Mouse (Mus musculus) midbrain, postnatal 0 days (tissue): ENCODE data around the gene Parg. TPM values are rescaled to one million over a fixed set of nuclear protein-coding genes. Genes with fewer than 3 reads are reported as not detected.

ENCODE experiments used
- ATAC-seq: fragments of 200-750 bp; cut with Nextera tagmentation; 2 replicates; pipeline ENCODE4 v1.8.0; 2017; ENCODE audit warnings: moderate number of reproducible peaks, mild to moderate bottlenecking, moderate TSS enrichment, moderate library complexity; ENCODE audit not compliant: low FRiP score
- DNase-seq: peaks from one replicate; pipeline ENCODE4 v3.0.0-alpha.2; 2015; ENCODE audit warnings: low spot score
- H3K27ac ChIP-seq: fragments of 300-500 bp; sonication (generic); 2 replicates; pipeline ENCODE4 v1.5.1; 2014; ENCODE audit warnings: low read depth, mild to moderate bottlenecking, low read length, mixed read lengths
- H3K27me3 ChIP-seq: fragments of 300-500 bp; sonication (generic); 2 replicates; pipeline ENCODE4 v1.6.1; 2014; ENCODE audit warnings: low read length, control low read depth, mixed read lengths; ENCODE audit not compliant: insufficient read depth
- H3K36me3 ChIP-seq: fragments of 300-500 bp; sonication (generic); 2 replicates; pipeline ENCODE4 v1.6.1; 2014; ENCODE audit warnings: low read length, control low read depth, mixed read lengths; ENCODE audit not compliant: insufficient read depth
- H3K4me1 ChIP-seq: fragments of 300-500 bp; sonication (generic); 2 replicates; pipeline ENCODE4 v1.6.1; 2014; ENCODE audit warnings: mild to moderate bottlenecking, control low read depth, antibody characterized with exemption, low read length, mixed read lengths; ENCODE audit not compliant: insufficient read depth
- H3K4me2 ChIP-seq: fragments of 300-500 bp; sonication (generic); 2 replicates; pipeline ENCODE4 v1.6.1; 2014; ENCODE audit warnings: low read depth, mild to moderate bottlenecking, low read length, mixed read lengths; ENCODE audit not compliant: poor library complexity, severe bottlenecking
- H3K4me3 ChIP-seq: fragments of 300-500 bp; sonication (generic); 2 replicates; pipeline ENCODE4 v1.5.1; 2014; ENCODE audit warnings: low read depth, mild to moderate bottlenecking, low read length, moderate library complexity
- H3K9ac ChIP-seq: fragments of 300-500 bp; sonication (generic); replicated peaks from 2 replicates; pipeline ENCODE4 v1.6.1; 2014; ENCODE audit warnings: mild to moderate bottlenecking, low read length, moderate library complexity, mixed read lengths; ENCODE audit not compliant: poor library complexity, severe bottlenecking
- H3K9me3 ChIP-seq: fragments of 300-500 bp; sonication (generic); 2 replicates; pipeline ENCODE4 v1.6.1; 2016; ENCODE audit warnings: low read length, control low read depth
- CTCF ChIP-seq: IDR thresholded peaks from 2 replicates; pipeline ENCODE4 v1.5.1; 2016; ENCODE audit warnings: antibody characterized with exemption, mild to moderate bottlenecking
- WGBS: fragments of 180-500 bp; shearing (Covaris S2); extraction: QIAGEN DNeasy Blood & Tissue Kit; methylation state at CpG from one replicate; pipeline ENCODE4 v1.1.7; 2014; 5-methylcytosine and 5-hydroxymethylcytosine counted together
- polyA plus RNA-seq: library from polyadenylated mRNA; unstranded; fragments of >200 nt; fragmentation: Nextera tagmentation; extraction: Ambion mirVana; gene quantifications from 2 replicates; pipeline ENCODE4 v1.2.1, GENCODE M21; 2015
- total RNA-seq: library from RNA; depleted of rRNA; stranded (reverse); fragments of >200 nt; gene quantifications from 2 replicates; pipeline ENCODE4 v1.2.3, GENCODE M21; 2014

The Parg gene
- total and polyA plus RNA-seq, 2 experiments from 2014 or later = 25.7 to 45.9 TPM

DNA sequence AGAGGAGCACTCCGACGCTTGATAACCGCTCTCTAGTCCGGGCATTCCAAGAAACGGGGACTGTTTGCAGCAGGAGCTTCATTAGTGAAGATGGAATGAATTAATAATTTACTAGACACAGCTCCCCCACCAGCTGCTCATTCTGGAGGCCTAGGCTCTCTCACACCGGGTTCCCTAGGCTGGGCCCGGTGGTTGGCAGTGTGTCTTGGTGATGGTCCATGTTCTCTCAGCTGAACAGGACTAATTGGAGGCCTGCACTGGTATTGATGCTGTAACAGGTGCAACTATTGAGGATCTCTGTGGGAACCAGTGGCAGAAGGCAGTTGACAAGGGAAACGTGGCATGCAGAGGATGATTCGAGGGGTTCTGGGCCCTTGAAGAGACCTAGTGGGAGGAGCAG is 125.6 kb downstream of the Parg start:
- Histone ChIP-seq H3K9ac (no peak overlapping the region), H3K9me3 (no peaks in the 10 kb centered on the region), H3K36me3 (no peaks in the 10 kb centered on the region; the same call in 1 of the 2 replicates), H3K4me2 (no peak overlapping the region), H3K4me3 (no peak overlapping the region), H3K4me1 (peaks cover 5% of the 10 kb centered on the region; the same call in 1 of the 2 replicates), H3K27me3 (no peaks in the 10 kb centered on the region), H3K27ac (no peak overlapping the region)
- DNase-seq = no peak
- no peak for TF ChIP-seq CTCF
- ATAC-seq = no peak
- 66% methylated on average over 9 of the region's 9 CpGs for WGBS

GRCm38 (mm10) chr14:32332515-32333445 is 131.0 kb downstream of the Parg start:
- Histone ChIP-seq H3K9me3 (no peaks in the 10 kb centered on the region), H3K9ac (no peak overlapping the region), H3K27me3 (no peaks in the 10 kb centered on the region), H3K27ac (no peak overlapping the region), H3K4me3 (no peak overlapping the region), H3K4me1 (no peaks in the 10 kb centered on the region), H3K36me3 (peaks cover 26% of the 10 kb centered on the region), H3K4me2 (no peak overlapping the region)
- 0 out of 2 replicates have a peak, but pooled peaks have one; percentile 13 for TF ChIP-seq CTCF
- 71% methylated on average over 20 of the region's 20 CpGs for WGBS
- DNase-seq (peak; percentile 46), ATAC-seq (peak; percentile 34)

GRCm38 (mm10) chr14:32336021-32336420 is 134.3 kb downstream of the Parg start:
- ATAC-seq = no peak
- peak; percentile 33 for DNase-seq
- 78% methylated on average over 6 of the region's 6 CpGs for WGBS
- Histone ChIP-seq H3K9me3 (no peaks in the 10 kb centered on the region), H3K4me2 (no peak overlapping the region), H3K4me1 (no peaks in the 10 kb centered on the region), H3K27ac (no peak overlapping the region), H3K36me3 (peaks cover 52% of the 10 kb centered on the region), H3K27me3 (no peaks in the 10 kb centered on the region), H3K9ac (no peak overlapping the region), H3K4me3 (no peak overlapping the region)
- no peak for TF ChIP-seq CTCF

DNA sequence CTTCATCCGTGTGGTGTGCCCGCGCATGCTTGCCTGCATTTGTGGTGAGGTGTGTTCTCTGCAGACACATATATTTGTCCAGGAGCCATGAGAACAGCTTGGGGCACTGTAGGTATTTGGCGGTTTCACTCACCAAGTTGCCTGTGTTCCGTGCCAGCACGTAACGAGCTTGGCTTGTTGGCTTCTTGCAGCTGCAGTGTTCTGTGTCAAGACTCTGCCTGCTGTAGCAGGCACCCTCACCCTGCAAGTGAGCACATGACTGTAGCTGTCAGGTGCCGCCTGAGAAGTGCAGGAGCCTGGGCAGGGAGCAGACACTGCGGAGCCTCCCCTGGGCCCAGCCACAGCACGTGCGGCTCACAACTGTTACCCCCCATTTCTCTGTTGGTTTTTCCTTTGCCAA is 134.8 kb downstream of the Parg start:
- H3K27me3 ChIP-seq = no peaks in the 10 kb centered on the region
- no peak for TF ChIP-seq CTCF
- no peaks in the 10 kb centered on the region for H3K9me3 ChIP-seq
- H3K36me3 ChIP-seq = peaks cover 58% of the 10 kb centered on the region
- 84% methylated on average over 11 of the region's 11 CpGs for WGBS
- no peak overlapping the region for H3K9ac ChIP-seq
- H3K27ac ChIP-seq = no peak overlapping the region
- ATAC-seq (no peak), DNase-seq (peak; percentile 71)
- H3K4me1 ChIP-seq = no peaks in the 10 kb centered on the region
- no peak overlapping the region for H3K4me2 ChIP-seq
- H3K4me3 ChIP-seq = no peak overlapping the region

GRCm38 (mm10) chr14:32341823-32342222 is 140.1 kb downstream of the Parg start:
- peaks cover 75% of the 10 kb centered on the region for H3K36me3 ChIP-seq
- H3K27ac ChIP-seq = no peak overlapping the region
- H3K27me3 ChIP-seq = no peaks in the 10 kb centered on the region
- no peaks in the 10 kb centered on the region for H3K4me1 ChIP-seq
- H3K4me2 ChIP-seq = no peak overlapping the region
- H3K4me3 ChIP-seq = no peak overlapping the region
- ATAC-seq (no peak), DNase-seq (no peak)
- H3K9me3 ChIP-seq = no peaks in the 10 kb centered on the region
- H3K9ac ChIP-seq = no peak overlapping the region
- 96% methylated on average over 7 of the region's 7 CpGs for WGBS
- TF ChIP-seq CTCF = no peak

GRCm38 (mm10) chr14:32344176-32344575 is 142.4 kb downstream of the Parg start:
- Histone ChIP-seq H3K27ac (no peak overlapping the region), H3K36me3 (peaks cover 67% of the 10 kb centered on the region), H3K9ac (no peak overlapping the region), H3K27me3 (no peaks in the 10 kb centered on the region), H3K4me3 (no peak overlapping the region), H3K9me3 (no peaks in the 10 kb centered on the region), H3K4me1 (no peaks in the 10 kb centered on the region), H3K4me2 (no peak overlapping the region)
- TF ChIP-seq CTCF = no peak
- WGBS = 93% methylated on average over 7 of the region's 7 CpGs
- ATAC-seq = no peak
- no peak for DNase-seq
